Mouse (Mus musculus): Measurements from ENCODE around the gene Wdr18. TPM values are rescaled to one million over a fixed set of nuclear protein-coding genes. Genes with fewer than 3 reads are reported as not detected.
A peak's percentile ranks its signal among the peaks of the same experiment; 100 is the strongest.

The Wdr18 gene
- polyA plus RNA-seq, 1 experiment from 2014 or later = 50.3 TPM

DNA sequence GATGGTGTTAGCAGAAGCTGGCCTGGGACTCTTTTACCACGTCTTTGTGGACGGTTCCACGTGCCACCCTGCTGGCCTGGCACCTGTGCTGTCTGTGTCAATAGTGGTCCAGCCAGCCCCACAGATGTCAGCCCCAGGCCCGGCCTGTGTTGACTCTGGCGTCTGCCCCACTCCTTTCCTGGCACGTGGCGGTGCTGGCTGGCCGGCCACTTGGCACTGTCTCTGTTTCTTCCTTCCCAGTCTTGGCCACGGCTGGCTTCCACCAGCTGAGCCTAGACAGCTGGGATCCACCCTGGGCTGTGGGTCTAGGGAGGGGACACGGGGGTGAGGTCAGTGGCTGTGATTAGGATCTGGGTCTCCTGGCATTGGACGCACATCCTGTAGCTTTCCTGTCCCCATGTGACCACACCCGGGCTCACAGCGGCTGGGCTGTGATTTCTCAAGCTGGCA, 25.7 kb upstream of the Wdr18 start:
- Histone ChIP-seq H3K9ac (ENCODE audit: low read length) (no peak overlapping the region), H3K4me3 (ENCODE audit: low read depth, low read length) (no peak overlapping the region), H3K27me3 (ENCODE audit: control insufficient read depth, insufficient read depth, low read length) (no peaks in the 10 kb centered on the region), H3K4me1 (replicated peaks; ENCODE audit: control insufficient read depth, insufficient read depth) (peaks cover 23% of the 10 kb centered on the region), H3K4me2 (replicated peaks; ENCODE audit: low read depth) (no peak overlapping the region; the same call in 1 of the 2 replicates), H3K27ac (replicated peaks) (peak overlapping the region; percentile 69), H3K9me3 (ENCODE audit: control insufficient read depth, low read length) (no peaks in the 10 kb centered on the region), H3K36me3 (ENCODE audit: control insufficient read depth, insufficient read depth, low read length) (peaks cover 2% of the 10 kb centered on the region; the same call in 1 of the 2 replicates)
- peak; percentile 78 for DNase-seq (ENCODE audit: low spot score)
- TF ChIP-seq EP300 (optimal IDR thresholded peaks at IDR 0.05) (no peak), CTCF (IDR thresholded peaks at IDR 0.05; ENCODE audit: low read depth) (no peak)
- WGBS = 20% methylated on average over 13 of the region's 13 CpGs
- ATAC-seq (ENCODE audit: low FRiP score, low TSS enrichment) = peak; percentile 46

GRCm38 (mm10) chr10:79934794-79935569, 25.0 kb upstream of the Wdr18 start:
- H3K4me3 ChIP-seq (ENCODE audit: low read depth, low read length) = no peak overlapping the region
- H3K9ac ChIP-seq (ENCODE audit: low read length) = no peak overlapping the region
- no peak for TF ChIP-seq EP300 (optimal IDR thresholded peaks at IDR 0.05)
- no peak for TF ChIP-seq CTCF (IDR thresholded peaks at IDR 0.05; ENCODE audit: low read depth)
- peaks cover 2% of the 10 kb centered on the region; the same call in 1 of the 2 replicates for H3K36me3 ChIP-seq (ENCODE audit: control insufficient read depth, insufficient read depth, low read length)
- ATAC-seq (ENCODE audit: low FRiP score, low TSS enrichment) (no peak), DNase-seq (ENCODE audit: low spot score) (no peak)
- WGBS = 81% methylated on average over 16 of the region's 16 CpGs
- no peaks in the 10 kb centered on the region for H3K27me3 ChIP-seq (ENCODE audit: control insufficient read depth, insufficient read depth, low read length)
- peak overlapping the region; percentile 69 for H3K27ac ChIP-seq (replicated peaks)
- H3K4me2 ChIP-seq (replicated peaks; ENCODE audit: low read depth) = no peak overlapping the region
- peaks cover 23% of the 10 kb centered on the region for H3K4me1 ChIP-seq (replicated peaks; ENCODE audit: control insufficient read depth, insufficient read depth)
- H3K9me3 ChIP-seq (ENCODE audit: control insufficient read depth, low read length) = no peaks in the 10 kb centered on the region

GRCm38 (mm10) chr10:79936284-79936910, 23.6 kb upstream of the Wdr18 start:
- ATAC-seq (ENCODE audit: low FRiP score, low TSS enrichment) (0 out of 2 replicates have a peak, but pooled peaks have one; percentile 2), DNase-seq (ENCODE audit: low spot score) (peak; percentile 49)
- Histone ChIP-seq H3K27ac (replicated peaks) (peak overlapping the region; percentile 79), H3K36me3 (ENCODE audit: control insufficient read depth, insufficient read depth, low read length) (peaks cover 2% of the 10 kb centered on the region; the same call in 1 of the 2 replicates), H3K9ac (ENCODE audit: low read length) (0 out of 2 replicates have a peak overlapping the region, but pooled peaks have one; percentile 27), H3K4me1 (replicated peaks; ENCODE audit: control insufficient read depth, insufficient read depth) (peaks cover 23% of the 10 kb centered on the region), H3K27me3 (ENCODE audit: control insufficient read depth, insufficient read depth, low read length) (no peaks in the 10 kb centered on the region), H3K4me2 (replicated peaks; ENCODE audit: low read depth) (peak overlapping the region; percentile 29; the same call in 1 of the 2 replicates), H3K9me3 (ENCODE audit: control insufficient read depth, low read length) (no peaks in the 10 kb centered on the region), H3K4me3 (ENCODE audit: low read depth, low read length) (peak overlapping the region; percentile 8; the same call in 1 of the 2 replicates)
- TF ChIP-seq CTCF (IDR thresholded peaks at IDR 0.05; ENCODE audit: low read depth) = no peak
- no peak for TF ChIP-seq EP300 (optimal IDR thresholded peaks at IDR 0.05)
- WGBS = 37% methylated on average over 10 of the region's 10 CpGs

DNA sequence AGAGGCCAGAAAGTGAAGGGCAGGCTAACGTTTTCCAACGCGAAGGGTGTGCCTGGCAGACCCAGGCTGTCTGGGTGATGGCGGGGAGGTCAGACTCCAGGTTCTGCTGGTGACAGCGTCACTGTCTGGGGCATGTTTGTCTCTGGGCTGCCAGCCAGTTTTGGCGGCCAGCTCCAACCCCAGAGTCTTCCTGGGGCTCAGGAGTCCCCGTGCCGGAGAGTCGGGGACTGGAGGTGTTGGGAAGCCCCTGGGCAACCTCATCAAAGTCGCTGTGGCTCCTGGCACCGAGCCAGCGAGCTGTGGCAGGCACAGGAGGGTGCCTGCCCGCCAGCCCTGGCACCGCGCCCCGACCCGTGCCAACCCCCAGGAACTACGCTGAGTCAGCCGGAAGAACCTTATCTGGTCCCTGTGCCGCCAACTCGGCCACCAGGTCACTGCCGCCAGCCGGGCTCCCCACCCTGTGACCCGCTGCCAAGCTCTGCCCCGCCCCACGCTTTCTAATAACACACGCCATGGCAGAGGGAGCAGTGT, 23.0 kb upstream of the Wdr18 start:
- no peaks in the 10 kb centered on the region for H3K27me3 ChIP-seq (ENCODE audit: control insufficient read depth, insufficient read depth, low read length)
- TF ChIP-seq CTCF (IDR thresholded peaks at IDR 0.05; ENCODE audit: low read depth) (no peak), EP300 (optimal IDR thresholded peaks at IDR 0.05) (no peak)
- no peaks in the 10 kb centered on the region for H3K9me3 ChIP-seq (ENCODE audit: control insufficient read depth, low read length)
- peak overlapping the region; percentile 29 for H3K4me2 ChIP-seq (replicated peaks; ENCODE audit: low read depth)
- H3K4me1 ChIP-seq (replicated peaks; ENCODE audit: control insufficient read depth, insufficient read depth) = peaks cover 23% of the 10 kb centered on the region
- H3K4me3 ChIP-seq (ENCODE audit: low read depth, low read length) = peak overlapping the region; percentile 8; the same call in 1 of the 2 replicates
- DNase-seq (ENCODE audit: low spot score) (peak; percentile 92), ATAC-seq (ENCODE audit: low FRiP score, low TSS enrichment) (peak; percentile 79)
- H3K27ac ChIP-seq (replicated peaks) = peak overlapping the region; percentile 79
- 34% methylated on average over 23 of the region's 27 CpGs for WGBS
- H3K36me3 ChIP-seq (ENCODE audit: control insufficient read depth, insufficient read depth, low read length) = no peaks in the 10 kb centered on the region; the same call in 1 of the 2 replicates
- peak overlapping the region; percentile 27; the same call in 1 of the 2 replicates for H3K9ac ChIP-seq (ENCODE audit: low read length)

GRCm38 (mm10) chr10:79937775-79938526, 22.0 kb upstream of the Wdr18 start:
- Histone ChIP-seq H3K36me3 (ENCODE audit: control insufficient read depth, insufficient read depth, low read length) (no peaks in the 10 kb centered on the region), H3K27ac (replicated peaks) (peak overlapping the region; percentile 18; the same call in 1 of the 2 replicates), H3K4me1 (replicated peaks; ENCODE audit: control insufficient read depth, insufficient read depth) (peaks cover 19% of the 10 kb centered on the region), H3K9ac (ENCODE audit: low read length) (no peak overlapping the region), H3K4me3 (ENCODE audit: low read depth, low read length) (no peak overlapping the region), H3K27me3 (ENCODE audit: control insufficient read depth, insufficient read depth, low read length) (no peaks in the 10 kb centered on the region), H3K4me2 (replicated peaks; ENCODE audit: low read depth) (no peak overlapping the region), H3K9me3 (ENCODE audit: control insufficient read depth, low read length) (no peaks in the 10 kb centered on the region)
- WGBS = 77% methylated on average over 11 of the region's 11 CpGs
- DNase-seq (ENCODE audit: low spot score) (no peak), ATAC-seq (ENCODE audit: low FRiP score, low TSS enrichment) (no peak)
- TF ChIP-seq CTCF (IDR thresholded peaks at IDR 0.05; ENCODE audit: low read depth) (no peak), EP300 (optimal IDR thresholded peaks at IDR 0.05) (no peak)

Measured in stomach, postnatal 0 days (tissue).